Mouse (Mus musculus) right cerebral cortex, adult 18-20 months (tissue): Measurements from ENCODE around the gene Mapk13.

Source experiments
- DNase-seq: peaks from one replicate; pipeline ENCODE4 v3.0.0; 2022; ENCODE audit warnings: mixed read lengths

Mapk13 gene

DNA sequence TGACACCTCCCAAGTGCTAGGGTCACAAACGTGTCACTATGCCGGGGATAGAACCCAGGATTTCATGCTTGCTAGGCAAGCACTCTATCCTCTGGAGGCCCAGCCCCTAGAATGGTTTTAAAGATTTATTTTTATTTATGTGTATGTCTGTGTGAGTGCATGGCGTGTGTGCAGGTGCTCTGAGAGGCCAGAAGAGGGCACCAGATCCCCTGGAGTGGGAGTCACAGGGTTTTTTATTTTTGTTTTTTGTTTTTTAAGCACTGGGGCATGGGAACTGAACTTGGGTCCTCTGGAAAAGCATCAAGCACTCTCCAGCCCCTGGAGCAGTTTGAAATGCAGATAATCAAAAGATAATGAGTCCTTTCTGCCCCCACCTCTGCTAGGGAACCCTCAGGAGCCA lies 7.7 kb downstream of the Mapk13 start:
- DNase-seq, result no peak

DNA sequence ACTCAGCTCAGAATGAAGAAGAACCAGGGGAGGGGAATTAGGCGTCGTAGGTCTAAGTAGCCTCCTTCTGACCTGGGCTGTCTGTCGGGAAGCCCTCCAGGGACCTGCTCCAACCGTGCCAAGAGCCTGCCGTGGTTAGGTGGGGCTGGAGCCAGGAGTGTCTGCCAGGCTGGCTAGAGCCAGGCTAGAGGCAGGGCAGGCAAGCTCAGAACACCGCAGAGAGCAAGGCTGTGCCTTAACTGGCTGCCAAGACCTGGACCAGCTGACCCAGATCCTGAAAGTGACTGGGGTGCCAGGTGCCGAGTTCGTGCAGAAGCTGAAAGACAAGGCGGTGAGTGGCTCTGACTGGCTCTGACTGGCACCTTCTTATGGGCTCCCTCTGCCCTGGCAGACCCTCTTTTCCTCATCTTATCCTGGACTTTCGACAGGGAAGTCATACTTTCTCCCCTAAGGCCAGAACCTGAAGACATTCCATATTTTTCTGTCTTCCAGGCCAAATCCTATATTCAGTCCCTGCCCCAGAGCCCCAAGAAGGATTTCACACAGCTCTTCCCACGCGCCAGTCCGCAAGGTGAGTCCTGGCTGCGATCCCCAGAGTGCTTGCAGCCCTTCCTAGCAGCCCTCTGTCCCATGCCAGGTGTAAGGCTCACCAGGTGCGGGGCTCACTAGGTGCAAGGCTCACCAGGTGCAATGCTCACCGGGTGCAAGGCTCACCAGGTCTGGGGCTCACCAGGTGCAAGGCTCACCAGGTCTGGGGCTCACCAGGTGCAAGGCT lies 8.3 kb downstream of the Mapk13 start:
- DNase-seq, result peak; percentile 13

DNA sequence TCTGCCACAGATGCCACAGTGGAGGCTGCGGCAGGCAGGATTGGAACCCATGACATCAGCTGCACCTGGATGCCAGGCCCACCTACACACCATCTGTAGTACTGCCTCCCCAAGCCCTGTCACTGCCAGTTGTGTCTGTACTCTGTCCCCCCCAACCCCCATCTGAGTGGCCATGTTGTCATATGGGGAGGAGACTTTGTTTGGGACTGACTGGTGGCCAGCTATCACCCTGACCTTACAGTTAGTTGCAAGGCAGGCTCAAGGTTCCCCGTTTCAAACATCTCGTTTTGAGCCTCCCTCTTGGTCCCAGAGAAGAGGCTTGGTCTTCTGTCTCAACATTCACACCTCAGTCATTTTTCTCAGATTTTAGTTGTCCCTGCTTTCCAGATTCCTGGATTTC lies 10.6 kb downstream of the Mapk13 start:
- no peak for DNase-seq

DNA sequence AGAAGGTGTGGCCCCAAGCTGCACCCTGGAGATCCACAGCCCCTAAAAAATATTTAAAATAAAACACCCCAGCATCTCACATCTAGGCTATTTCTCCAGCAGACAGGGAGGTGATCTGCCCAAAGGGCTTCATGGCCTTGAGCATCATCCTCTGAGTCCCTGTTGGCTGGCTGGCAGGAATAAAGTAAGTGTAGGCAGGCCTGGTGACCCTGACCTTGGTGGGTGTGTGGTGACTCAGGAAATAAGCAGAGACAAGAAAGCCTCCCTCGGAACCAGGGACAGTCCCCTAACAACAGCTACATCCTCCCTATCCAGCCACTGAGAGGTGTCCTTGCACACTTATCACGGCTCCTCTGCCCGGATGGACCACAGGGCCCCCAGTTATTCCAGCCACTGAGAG lies 11.7 kb downstream of the Mapk13 start:
- DNase-seq, result no peak

DNA sequence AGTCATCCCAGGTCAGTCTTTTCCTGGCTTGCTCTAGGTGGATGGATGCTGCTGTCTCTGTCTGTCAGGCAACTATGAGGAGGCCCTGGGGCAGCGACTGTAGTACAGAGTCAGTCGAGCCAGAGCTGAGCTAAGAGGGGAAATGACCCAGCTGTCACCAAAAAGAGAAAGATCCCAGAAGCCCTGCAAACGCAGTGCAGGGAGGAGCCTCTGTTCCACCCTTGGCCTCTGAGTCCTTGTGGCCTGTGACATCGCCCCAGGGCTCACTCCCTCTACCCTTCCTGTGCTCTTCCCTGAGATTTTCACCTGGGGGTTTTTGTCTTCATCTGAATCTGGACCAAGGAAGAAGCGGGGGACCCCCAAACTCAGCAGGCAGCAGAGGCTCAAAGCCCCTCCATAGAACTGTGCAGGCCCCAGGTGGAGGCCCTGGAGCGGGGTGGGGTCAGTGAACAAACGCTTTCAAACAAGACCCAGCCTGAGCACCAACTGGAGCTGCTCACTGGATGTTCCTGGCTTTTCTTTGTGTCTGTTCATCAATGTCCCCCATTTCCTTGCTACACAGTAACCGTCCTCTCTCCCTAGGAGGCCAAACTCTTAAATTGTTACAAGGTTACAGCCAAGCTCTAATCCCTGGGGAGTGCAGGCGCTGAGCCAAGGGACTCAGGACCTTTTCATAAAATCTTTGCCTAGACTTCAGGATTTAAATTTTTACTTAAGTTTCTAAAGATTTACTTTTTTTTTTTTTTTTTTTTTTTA lies 12.4 kb downstream of the Mapk13 start:
- DNase-seq, result no peak

DNA sequence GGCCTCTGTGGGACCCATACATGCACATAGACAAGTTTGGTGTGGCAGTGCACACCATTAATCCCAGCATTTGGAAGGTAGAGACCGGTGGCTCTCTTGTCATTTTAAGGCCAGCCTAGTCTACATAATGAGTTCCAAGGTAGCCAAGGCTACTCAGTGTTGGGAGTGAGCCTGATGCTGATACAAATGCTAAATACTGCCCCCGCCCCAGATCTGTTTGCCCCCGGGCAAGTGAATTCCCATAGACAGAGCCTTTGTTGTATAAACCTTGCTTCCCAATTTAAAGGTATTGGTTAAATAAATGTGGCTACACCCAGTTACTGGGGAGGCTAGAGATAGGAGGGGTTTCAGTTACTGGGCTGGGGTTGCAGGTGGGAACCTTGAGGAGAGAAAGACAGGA lies 15.9 kb downstream of the Mapk13 start:
- DNase-seq, result no peak

DNA sequence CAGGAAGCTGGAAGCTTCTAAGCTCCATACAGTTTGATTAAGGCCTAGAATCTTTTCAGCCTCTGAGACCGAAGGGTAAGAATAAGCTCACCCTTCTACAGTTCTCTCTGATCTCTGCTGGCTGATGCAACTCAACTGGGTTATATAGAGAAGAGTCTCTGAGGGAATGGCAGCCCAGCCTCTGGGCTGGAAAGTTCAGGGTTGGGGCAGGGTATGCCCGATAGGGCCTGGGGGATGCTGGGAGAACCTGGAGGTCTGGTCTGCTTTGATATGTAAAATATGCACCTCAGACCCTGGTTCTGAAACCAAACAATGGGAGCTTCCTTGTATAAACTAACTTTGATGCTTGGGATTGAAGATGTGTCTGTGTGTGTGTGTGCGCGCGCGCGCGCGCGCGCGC lies 18.4 kb downstream of the Mapk13 start:
- no peak for DNase-seq

DNA sequence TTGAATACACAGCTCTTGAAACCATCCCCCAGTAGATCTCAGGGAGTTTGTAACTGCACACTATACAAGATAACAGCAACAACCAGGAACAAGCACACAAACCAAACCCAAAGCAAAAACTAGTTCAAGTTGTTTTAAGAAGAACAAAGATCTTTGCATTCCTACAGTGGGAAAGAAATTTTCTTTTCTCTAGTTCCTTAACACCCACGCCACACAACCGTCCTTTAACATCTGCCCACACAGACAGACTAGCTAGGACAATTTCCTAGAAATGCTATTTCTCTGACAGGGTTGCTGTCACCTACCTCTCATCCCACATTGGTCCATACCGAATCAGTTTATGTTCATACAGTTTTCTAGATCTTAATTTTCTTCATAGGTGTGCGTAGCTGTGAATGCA lies 27.9 kb downstream of the Mapk13 start:
- DNase-seq, result no peak

DNA sequence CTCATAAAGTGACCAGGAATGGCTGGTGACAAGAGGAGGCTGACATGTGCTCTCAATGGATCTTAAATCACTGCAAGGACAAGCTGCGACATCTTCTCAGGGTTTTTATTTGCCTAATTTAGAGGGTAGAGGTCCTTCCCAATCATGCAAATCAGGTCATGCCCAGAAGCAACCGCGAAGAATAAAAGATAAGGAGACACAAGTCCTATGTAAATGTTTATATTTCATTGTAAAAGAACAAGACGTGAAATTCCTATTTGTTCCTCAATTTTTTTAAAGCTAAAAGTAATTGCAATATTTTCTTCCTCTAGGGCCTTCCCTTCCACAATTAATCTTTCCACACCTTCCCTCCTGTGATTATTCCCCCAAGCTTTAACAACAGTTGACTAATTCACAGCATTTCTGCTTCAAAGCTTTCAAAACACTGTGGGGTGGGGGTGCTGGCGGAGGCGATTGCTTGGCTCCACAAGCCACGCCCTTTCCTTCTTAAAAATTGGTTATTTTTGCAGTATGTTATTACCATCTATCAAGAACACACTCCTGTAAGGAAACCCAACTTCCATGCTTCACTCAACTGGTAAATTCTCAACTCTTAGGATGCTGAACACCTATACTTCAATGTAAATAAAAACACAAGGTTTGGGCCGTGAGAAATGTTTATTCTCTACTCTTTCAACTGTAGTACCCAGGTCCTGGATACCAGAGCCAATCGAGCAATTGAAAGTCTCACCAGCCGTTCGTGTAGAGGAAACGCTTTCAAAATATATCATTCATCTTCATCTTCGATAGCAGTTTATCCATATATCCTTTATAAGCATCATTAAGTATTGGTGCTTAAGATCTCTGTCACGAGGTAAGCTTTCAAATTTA lies 30.4 kb downstream of the Mapk13 start:
- DNase-seq, result no peak

DNA sequence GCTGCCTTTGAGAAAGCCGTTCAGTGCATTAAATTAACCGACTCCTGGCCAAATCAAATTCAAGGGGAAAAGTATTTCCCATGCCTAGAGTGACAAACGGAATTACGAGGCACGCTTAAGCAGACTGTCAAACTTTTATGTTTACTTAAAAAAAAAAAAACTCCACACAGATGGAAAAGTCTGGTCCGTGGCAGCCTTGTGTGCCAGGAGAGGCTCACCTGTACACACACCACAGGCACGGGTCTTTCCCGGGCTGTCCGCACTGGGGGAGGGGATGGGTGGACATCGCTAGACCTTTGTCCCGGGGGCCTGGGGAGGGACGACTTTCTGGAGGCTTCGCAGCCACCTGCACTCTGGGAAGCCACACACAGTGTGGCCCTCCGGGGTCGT lies 31.2 kb downstream of the Mapk13 start:
- no peak for DNase-seq

DNA sequence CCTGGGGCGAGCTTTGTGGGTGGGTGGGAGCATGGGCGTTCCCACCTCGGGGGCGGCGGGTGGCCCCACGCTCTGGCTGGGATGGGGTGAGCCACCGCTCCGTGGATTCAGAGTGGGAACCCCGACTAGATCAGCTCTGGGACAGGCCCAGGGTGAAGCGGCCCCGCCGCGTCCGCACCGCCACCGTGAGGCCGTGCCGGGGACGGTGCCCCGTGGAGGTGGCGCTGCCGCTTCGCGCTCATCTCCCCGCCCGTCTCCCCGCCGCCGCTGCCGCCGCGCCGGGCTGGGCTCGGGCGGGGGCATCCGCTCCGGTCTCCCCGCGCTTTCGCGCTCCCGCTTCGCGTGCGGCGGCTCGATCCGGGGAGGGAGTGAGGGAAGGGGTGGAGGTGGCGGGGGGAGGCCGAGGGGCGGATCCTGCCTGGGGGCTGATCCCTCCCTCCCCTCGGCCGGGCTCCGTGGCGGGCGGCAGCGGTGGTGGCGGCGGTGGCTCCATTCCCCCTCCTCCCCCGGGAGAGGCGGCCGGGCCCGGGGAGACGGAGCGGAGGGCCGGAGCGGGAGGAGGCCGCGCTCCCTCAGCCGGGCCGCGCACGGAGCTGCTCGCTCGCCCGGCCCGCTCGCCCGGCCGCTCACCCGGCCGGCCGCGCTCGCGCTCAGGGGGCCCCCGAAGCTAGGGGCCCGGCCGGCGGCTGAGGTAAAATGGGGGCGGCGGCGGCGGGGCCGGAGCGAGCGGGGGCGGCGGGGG lies 31.7 kb downstream of the Mapk13 start, which contains the start of gene Brpf3:
Gene Brpf3 (plus strand): TSS at position 420 of the 742 bp plus-strand sequence.
- DNase-seq, result peak; percentile 77

DNA sequence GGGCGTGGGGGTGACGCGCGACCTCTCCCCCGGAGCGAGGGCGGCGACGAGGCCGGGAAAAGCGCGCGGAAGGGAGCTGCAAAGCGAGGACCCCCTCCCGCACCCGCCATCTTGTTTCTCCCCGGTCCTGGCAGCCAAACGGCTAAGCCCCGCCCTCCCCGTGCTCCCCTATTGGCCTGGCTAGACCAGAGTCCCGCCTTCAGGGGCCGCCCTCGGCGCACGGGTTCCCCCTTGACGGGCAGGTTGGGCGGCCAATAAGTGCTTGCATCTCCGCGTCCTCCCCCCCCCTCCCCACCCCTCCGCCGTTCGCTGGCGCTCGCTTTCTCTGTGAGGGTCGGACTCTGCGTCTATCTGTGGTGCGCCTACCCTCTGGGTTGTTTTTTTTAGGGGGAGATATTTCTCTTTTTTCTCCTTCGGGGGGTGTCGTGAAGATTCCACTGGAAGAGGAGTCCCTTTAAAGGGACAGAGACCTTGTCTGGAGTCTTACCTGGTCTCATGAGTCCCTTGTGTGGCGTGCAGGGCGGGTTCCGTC lies 32.4 kb downstream of the Mapk13 start:
- DNase-seq, result peak; percentile 98

DNA sequence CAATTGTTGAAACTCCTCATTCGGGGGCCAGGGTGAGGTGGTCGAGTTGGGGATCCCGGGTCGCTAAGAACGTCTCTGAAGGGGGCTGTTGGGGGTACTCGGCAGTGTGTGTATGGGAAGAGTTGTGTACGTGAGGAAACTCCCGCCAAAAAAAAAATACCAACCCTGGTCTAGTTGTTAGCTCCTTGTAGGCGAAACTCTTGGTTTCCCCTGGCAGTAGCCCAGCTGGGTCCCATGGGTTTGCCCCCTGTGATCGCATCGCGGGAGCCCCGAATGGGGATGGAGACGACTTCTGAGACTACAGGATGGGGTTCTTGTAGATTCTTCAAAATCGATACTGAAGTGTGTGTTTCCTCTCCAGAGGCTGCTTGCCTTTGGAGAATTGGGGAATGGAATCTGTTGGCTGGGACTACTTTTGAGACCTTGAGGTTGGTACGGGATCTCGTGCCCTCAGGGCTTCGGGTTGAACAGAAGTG lies 32.9 kb downstream of the Mapk13 start:
- no peak for DNase-seq

DNA sequence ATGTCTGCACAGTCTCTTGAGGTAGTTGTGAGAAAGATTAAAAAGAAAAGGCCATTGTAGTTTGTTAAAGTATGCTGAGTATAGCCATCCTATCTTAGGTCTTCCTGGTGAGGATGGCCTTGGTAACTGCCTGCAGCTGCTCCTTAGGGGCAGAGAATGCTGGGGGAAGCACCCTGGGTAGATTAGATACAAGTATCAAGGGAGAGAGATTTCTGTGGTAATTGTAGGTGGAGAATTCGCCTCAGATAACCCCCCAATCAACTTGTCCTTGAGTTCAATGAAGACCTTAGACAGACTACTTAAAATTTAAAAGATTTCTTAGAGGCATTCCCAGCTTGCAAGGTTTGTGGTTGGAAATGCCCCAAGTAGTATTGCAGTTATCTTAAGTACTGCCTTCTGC lies 34.2 kb downstream of the Mapk13 start:
- DNase-seq, result no peak

DNA sequence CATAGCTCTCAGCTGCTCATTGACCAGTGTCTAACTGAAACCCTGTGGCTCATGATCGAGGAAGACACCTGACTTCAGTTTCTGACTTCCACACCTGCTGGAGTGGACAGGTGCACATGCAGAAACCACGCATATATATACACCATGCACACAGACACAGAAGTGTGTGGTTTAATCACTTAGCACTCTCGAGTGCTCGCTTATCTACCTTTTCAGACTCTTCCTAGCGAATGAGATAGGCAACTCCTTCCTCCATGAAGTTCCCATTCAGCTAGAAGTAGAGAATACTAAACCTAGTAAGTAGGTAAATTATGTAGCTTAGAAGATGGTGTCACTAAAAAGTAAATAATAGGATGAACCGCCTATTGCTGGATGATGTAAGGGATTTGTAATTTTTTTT lies 35.9 kb downstream of the Mapk13 start:
- DNase-seq, result no peak

DNA sequence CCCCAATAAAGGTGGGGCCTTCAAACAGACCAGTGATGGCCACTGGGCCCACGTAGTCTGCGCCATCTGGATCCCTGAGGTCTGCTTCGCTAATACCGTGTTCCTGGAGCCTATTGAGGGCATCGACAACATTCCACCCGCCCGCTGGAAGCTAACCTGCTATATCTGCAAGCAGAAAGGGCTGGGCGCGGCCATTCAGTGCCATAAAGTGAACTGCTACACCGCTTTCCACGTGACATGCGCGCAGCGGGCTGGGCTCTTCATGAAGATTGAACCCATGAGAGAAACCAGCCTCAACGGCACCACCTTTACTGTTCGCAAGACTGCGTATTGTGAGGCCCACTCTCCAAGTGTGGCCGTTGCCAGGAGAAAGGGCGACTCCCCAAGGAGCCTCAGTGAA lies 37.7 kb downstream of the Mapk13 start:
- no peak for DNase-seq

DNA sequence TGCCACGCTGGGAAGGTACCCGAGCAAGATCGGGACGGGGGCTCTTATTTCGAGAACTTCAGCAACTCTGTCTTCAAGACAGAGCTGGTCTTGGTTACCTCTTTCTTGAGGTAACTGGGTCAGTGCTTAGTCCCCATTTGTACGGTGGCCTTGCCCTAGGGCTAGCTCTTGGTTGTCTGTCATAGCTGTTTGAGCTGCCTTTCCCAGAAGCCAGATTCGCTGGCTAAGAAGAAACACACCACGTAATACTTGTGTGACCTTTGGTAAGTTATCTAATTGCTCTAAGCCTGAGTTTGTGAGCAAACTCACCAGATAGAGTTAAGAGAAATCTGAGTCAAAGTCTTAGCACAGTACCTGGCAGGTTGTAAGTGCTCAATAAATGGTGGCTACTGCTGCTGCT lies 39.6 kb downstream of the Mapk13 start:
- no peak for DNase-seq

DNA sequence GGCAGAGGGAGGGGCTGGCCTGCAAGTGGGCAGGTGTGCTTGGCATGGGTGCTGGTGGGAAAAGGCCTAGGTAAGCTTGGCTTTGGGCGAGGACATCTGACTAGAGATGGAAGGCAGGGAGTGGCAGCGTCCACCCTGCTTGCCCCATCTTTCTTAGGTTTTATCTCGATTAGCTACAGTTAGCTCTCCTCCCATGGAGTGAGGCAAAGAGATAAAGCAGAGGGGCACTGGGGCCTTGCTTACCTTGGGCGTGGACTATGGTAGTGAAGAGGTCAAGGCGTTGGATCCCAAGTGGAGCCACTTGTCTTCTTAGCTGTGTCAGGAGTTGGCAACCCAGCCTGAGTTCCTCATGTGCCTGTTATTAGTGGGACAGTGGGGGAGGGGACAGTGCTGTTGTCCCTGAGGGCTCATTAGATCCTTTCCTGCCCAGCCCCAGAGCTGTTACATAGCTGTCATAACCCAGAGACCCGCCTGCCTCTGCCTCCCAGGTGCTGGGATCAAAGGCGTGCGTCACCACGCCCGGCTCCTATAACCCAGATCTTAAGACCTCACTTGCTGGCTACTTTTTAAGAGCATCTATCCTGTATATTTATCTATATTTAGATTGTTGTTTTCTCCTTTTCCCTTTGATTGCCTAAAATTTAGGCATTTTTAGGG lies 40.2 kb downstream of the Mapk13 start:
- DNase-seq, result no peak

DNA sequence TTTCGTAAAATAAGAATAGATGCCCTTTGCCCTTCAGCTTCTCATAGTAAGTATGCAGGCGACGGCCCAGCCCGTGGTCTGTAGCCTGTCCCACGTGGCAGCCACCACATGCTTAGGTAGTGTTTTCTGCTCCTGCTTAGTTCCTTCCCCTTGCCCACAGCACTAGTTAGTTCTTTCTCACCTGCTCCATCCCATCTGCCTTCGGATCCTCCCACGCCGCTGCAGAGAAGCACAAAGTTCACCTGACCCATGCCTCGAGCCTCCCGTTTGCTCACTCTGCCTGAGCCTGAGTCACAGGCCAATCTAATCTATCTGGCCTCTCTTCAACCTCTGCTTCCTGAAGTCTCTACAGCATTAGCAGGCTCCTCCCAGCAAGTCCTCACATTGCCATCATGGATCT lies 43.2 kb downstream of the Mapk13 start:
- no peak for DNase-seq

DNA sequence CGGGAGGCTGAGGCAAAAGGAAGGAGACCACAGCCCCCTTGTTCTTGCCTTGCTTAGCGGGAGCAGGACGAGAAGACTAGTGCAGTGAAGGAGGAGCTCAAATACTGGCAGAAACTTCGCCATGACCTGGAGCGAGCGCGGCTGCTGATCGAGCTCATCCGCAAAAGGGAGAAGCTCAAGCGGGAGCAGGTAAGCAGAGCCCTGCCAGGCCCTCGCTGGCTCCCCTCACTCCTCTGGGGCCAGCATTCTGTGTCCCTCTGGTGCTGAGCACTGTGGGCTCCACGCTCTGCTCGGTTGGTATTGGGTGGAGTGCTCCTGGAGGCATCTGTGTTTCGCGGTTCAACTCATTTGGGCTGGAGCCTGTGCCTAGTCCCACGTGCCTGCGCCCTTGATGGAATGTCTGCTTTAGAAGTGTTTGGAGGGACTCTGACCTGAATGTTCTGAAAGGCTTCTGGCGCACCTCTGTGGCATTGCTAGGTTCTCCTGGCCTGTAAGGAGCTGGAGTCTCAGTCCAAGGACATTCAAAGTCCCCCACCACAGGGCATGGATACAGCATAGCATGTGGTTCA lies 45.5 kb downstream of the Mapk13 start:
- DNase-seq, result no peak

DNA sequence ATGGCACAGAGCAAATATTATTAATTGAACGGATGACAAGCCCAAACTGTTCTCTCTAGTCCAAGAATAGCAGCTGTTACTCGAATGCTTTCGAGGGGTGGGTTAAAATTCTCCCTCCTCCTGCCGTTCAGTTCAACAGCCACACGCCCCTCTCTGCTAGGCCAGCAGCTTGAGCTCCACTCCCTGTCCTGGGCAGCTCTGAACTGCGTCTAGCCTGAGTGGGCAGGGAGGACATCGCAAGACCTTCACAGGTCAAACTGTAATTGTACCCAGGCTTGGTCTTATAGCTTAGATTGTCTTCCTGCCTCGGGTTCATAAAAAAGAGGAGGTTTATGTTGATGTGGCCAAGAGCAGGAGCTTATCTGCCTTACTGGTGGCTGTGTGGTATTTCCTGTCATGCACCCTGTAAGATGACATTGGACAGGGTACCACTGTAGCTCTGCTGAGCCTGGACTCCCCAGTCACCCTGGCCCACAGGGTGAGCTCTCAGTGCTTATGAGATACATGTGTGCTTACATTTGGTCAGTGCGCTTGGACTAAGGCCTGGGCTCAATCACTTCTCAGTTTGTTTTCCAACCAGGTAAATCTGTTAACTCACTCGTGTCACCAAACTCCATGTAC lies 46.4 kb downstream of the Mapk13 start:
- DNase-seq, result no peak
